Mouse (Mus musculus): ENCODE data around the gene Cryaa.

Cryaa gene

GRCm38 (mm10) chr17:31695356-31695755, 17.7 kb downstream of the Cryaa start:
- in situ Hi-C loops (cut with MboI; ENCODE audit: unreplicated experiment in 2 of 2): loop anchor here (5.0 to 25.0 kb wide), 4 partner anchors 52 to 792 kb away; partner anchors contain the start of gene Sik1 (in 1 of the 2)

- in situ Hi-C loops (cut with MboI; ENCODE audit: unreplicated experiment in 2 of 2): loop anchor here (5.0 to 25.0 kb wide), 4 partner anchors 49 to 789 kb away; partner anchors contain the start of gene Sik1 (in 1 of the 2)
These were observed 20.7 kb downstream of the Cryaa start for GRCm38 (mm10) chr17:31698347-31698746.

GRCm38 (mm10) chr17:31703276-31703980, 25.8 kb downstream of the Cryaa start:
- in situ Hi-C loops (cut with MboI; ENCODE audit: unreplicated experiment in 2 of 2): no loop called here

GRCm38 (mm10) chr17:31705271-31706020, 27.8 kb downstream of the Cryaa start:
- in situ Hi-C loops (cut with MboI; ENCODE audit: unreplicated experiment in 2 of 2): no loop called here

- in situ Hi-C loops (cut with MboI; ENCODE audit: unreplicated experiment in 2 of 2): no loop called here
These were observed 31.6 kb downstream of the Cryaa start for GRCm38 (mm10) chr17:31709121-31709741.

DNA sequence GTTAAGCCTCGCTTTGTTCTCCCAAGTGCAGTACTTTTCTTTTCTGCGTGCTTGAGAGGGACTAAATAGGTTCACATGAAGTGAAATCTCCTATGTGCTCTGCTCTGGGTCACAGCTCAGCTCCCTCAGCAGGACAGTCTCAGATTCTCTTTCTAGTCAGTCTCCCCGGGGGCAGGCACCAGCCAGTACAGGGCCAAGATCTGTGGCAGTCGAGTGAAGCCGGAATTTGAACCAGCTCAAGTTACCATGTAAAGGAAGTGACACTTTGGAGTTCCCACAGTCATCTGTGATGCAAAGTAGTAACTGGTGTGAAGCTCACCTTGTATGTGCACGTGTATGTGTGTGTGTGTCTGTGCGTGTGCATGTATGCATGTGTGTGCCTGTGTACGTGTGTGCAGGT, 32.8 kb downstream of the Cryaa start:
- in situ Hi-C loops (cut with MboI; ENCODE audit: unreplicated experiment in 2 of 2): no loop called here

GRCm38 (mm10) chr17:31713709-31714108, 36.1 kb downstream of the Cryaa start:
- in situ Hi-C loops (cut with MboI; ENCODE audit: unreplicated experiment in 2 of 2): no loop called here

DNA sequence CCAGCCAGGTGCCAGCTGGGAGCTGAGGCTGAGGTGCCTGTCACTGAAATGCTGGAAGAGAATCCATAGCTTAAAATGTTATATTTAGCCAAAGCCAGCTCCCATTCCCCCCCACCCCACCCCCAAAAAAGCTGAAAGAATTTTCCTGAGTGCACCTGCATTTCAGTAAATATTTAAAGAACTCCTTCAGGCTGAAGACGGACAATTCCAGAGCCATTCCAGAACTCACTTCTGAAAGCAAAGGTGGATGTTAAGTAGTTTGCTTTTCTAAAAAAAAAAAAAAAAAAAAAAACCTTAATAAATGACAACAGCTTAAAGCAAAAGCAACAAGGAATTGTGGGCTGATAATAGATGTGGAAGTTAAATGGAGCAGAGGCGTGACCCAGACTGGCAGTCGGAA, 36.5 kb downstream of the Cryaa start:
- in situ Hi-C loops (cut with MboI; ENCODE audit: unreplicated experiment in 2 of 2): no loop called here

DNA sequence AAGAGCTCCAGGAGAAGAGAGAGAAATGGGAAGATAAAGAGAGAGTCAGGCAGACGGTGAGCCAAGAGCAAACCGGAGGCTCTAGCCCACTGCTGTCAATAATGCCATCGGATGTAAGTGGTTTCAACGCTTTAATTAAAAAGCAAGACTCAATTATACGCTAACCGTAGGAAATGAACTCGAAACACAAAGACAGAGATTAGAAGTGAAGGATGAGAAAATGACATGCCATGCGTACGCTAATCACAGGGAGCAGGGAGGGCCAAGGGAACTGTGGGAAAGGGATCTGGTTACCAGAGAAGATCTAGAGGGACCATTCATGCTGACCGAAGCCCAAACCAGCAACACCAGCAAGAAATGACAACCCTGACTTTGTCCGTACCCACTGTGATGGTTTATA, 37.4 kb downstream of the Cryaa start:
- in situ Hi-C loops (cut with MboI; ENCODE audit: unreplicated experiment in 2 of 2): no loop called here

GRCm38 (mm10) chr17:31721637-31722036, 44.0 kb downstream of the Cryaa start:
- in situ Hi-C loops (cut with MboI; ENCODE audit: unreplicated experiment in 2 of 2): no loop called here

GRCm38 (mm10) chr17:31725366-31725765, 47.8 kb downstream of the Cryaa start:
- in situ Hi-C loops (cut with MboI; ENCODE audit: unreplicated experiment in 2 of 2): no loop called here

- in situ Hi-C loops (cut with MboI; ENCODE audit: unreplicated experiment in 2 of 2): no loop called here
These were observed 48.6 kb downstream of the Cryaa start for GRCm38 (mm10) chr17:31726216-31726615.

DNA sequence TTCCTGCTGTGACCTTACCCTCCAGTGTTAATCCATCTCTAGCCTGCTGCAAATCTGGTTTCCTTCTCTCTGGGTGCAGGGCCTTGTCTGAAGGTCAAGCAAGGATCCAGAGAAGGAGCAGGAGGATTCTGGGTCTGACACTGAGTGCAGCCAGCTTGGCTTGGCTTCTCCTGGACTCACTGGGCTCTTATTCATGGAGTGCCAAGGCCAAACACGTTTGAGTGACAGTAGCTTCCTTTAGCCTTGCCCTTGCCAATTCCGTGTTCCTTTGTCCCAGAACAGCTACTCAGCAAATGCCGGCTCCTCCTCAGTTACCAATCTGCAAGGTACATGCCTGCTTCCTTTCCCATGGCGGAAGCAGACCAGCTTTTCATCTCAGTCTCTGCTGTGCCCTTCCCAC, 49.6 kb downstream of the Cryaa start:
- in situ Hi-C loops (cut with MboI; ENCODE audit: unreplicated experiment in 2 of 2): no loop called here

- in situ Hi-C loops (cut with MboI; ENCODE audit: unreplicated experiment in 2 of 2): no loop called here
These were observed 50.4 kb downstream of the Cryaa start for GRCm38 (mm10) chr17:31728043-31728442.

DNA sequence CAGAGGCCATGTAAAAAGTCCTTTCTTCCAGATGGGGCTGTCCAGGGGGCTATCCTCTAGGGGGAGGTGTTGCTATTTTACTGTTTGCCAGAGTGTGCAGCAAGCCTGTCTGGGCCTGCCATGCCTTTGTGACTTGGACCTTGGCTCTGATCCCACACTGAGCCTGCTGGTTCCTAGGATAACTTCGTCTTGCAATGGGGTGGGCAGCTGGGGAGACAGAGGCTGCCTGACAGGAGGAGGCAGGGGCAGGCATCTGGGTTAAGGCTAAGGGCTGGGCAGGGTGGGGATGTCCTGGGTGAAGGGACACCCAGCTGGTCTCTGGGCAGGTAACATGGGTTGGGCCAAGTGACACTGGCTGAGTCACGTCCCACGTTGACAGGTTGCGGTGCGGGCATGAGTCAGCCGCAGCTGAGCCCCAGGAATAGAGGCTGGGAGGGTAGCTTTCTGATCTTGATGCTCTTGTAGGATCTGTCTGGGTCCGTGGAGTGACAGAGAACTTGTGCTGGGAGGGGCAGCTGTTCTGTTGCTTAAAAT, 51.4 kb downstream of the Cryaa start:
- in situ Hi-C loops (cut with MboI; ENCODE audit: unreplicated experiment in 2 of 2): no loop called here

DNA sequence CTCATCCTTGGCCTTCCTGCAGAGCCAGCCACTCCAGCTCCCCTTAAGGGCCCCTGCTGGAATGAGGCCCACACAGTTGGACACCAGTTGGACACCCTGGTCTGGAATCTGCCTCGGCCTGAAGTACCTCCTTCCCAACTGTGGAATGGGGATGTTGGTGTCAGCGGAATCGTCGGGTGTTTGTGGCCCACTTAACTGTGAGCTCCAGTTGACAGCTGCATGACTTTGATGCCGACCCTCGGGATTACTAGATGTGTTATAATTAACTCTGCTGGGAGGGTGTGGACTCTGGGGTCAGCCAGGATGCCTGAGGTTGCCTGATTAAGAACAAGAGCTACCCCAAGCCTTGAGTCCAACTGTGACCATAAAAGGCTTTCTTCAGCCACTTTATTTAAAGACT, 53.4 kb downstream of the Cryaa start:
- in situ Hi-C loops (cut with MboI; ENCODE audit: unreplicated experiment in 2 of 2): no loop called here

Data from v-Abl transformed pro-B cells (cell line).